Mouse (Mus musculus) spleen, adult 10 weeks (tissue): ENCODE results near the gene Cers2. TPM values are rescaled to one million over a fixed set of nuclear protein-coding genes. Genes with fewer than 3 reads are reported as not detected.

Experiments used
- polyA plus RNA-seq: library from polyadenylated mRNA; stranded (reverse); fragments of 350-450 nt; fragmentation: Illumina TruSeq; extraction: RNeasy Lipid Tissue Mini Kit (QIAGEN cat#74804); gene quantifications from one replicate; pipeline ENCODE4 v1.2.3, GENCODE M21; 2015; ENCODE audit warnings: low replicate concordance; ENCODE audit not compliant: insufficient read depth

Cers2 gene
- polyA plus RNA-seq = 215 TPM

GRCm38 (mm10) chr3:95314486-95315093, at the start of gene Cers2:
TSS of gene Cers2 (plus strand) at chr3:95314791.

DNA sequence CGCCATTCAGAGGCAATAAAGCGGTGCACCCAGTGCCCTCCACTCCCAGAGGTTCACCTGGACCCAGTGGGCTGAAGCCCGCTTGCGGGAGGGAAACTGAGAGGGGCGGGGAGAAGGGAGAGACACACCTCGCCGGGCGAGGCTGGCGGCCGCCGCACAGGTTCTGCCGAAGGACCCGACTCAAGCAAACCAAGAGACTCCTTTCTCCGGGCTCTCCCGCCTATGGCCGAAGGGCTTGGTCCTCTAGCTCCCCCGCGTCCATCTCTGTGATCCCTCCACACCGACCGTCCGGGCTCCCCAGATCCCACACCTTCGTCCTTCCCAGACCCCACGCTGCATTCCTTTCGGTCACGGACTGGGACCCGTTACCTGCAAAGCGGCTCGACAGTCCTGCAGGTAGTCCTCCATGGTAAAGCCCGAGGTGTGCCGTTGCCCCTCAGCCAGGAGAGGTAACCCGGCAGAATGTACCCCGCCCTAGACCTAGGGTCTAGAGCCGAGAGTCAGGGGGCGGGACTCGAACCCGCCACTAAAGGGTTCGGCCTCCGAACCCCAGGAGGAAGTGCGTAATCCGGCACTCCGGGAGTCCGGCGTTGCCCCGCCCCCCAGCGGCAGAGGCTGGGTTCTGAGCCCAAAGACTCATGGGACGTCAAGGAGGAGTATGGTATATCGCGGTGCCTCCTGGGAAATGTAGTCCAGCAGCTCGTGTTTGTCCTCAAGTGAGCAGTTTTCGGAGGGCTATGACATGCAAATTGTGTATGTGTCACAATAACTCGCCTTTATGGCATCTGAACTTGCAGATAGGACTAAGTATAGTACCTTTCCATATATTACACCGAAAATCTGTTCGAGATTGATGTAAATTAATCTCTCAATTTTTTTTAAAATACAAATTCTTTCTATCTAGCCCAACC, 33.1 kb upstream of the Cers2 start, which contains the start of the genes Mindy1 and Prune1:
Gene Mindy1 (plus strand): TSS at position 130 of the 911 bp plus-strand sequence.
Gene Prune1 (minus strand): TSS at position 861 of the 911 bp plus-strand sequence.

DNA sequence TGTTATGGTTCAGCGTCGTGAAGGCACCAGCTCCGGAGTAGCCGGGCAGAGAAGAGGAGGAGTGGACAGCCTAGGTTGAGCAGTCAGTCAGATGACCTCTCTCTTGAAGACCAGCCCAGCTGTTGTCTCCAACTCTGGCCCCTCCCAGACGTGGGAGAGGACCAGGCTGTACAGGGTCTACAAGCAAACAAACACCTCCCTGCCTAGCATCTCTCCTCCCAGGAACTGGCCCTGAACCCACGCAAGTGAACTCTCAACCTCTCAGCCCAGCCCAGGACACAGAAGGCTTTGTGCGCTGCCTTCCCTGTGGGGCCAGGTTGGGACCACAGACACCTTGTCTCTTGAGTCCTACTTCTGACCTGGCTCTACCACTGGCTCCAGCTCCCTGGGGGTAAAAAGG, 7.5 kb upstream of the Cers2 start, which contains the start of gene Anxa9:
Gene Anxa9 (minus strand): TSS at position 77 of the 400 bp plus-strand sequence.

DNA sequence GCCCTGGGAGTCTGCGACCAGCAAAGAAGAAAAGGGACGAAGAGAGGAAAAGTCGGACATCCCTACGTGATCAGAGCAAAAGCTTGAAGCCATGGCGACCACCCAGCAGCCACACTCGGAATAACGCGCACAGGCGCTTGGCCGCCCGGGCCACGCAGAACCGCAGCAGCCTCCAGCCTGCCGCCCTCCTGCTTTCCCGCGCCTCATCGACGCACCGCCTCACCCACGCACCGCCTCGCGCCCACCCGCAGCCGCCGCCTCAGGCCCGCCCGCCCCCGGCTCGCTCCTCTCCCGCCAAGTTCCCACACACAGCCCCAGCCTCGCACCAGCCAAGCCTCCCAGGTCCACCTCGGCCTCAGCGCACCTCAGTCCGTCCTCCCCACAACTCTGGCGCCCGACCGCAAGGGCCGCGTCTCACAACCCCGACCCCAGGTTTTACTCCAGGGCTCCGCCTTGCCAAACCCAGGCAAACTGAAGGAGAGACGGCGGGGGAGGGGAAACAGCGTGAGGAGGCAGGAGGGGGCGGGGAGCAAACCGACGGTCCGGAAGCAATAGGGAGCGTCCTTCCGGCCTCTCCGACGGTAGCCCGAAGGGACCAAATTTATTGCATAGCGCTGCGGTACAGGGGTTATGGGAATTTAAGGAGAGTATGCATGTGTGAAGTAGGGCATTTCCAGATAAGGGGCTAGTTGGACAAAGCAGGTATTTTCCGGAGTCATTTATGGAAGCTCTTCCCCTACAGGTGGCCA, 42.3 kb downstream of the Cers2 start, which contains the start of gene Setdb1:
Gene Setdb1 (minus strand): TSS at position 502 of the 749 bp plus-strand sequence.

Other genes with a start within 250 kb of the Cers2 start
- 20.2 TPM for gene Pip5k1a, start 207.9 kb upstream of the Cers2 start, polyA plus RNA-seq
- 33.3 TPM for gene Vps72, start 203.8 kb upstream of the Cers2 start, polyA plus RNA-seq
- 3.3 TPM for gene Tmod4, start 190.3 kb upstream of the Cers2 start, polyA plus RNA-seq
- gene Scnm1, start 180.8 kb upstream of the Cers2 start, polyA plus RNA-seq = 81.2 TPM
- 10.1 TPM for gene Lysmd1, start 180.7 kb upstream of the Cers2 start, polyA plus RNA-seq
- 32.9 TPM for gene Tnfaip8l2, start 172.4 kb upstream of the Cers2 start, polyA plus RNA-seq
- gene Sema6c, start 154.3 kb upstream of the Cers2 start, polyA plus RNA-seq = 0.69 TPM
- 109 TPM for gene Gabpb2, start 96.9 kb upstream of the Cers2 start, polyA plus RNA-seq
- gene Cdc42se1, start 86.1 kb upstream of the Cers2 start, polyA plus RNA-seq = 160 TPM
- 24.0 TPM for gene Mllt11, start 82.6 kb upstream of the Cers2 start, polyA plus RNA-seq
- not detected for gene Gm128, start 73.2 kb upstream of the Cers2 start, polyA plus RNA-seq
- not detected for gene Bnipl, start 63.6 kb upstream of the Cers2 start, polyA plus RNA-seq
- 37.6 TPM for gene Mindy1, start 33.4 kb upstream of the Cers2 start, polyA plus RNA-seq
- 13.4 TPM for gene Prune1, start 32.7 kb upstream of the Cers2 start, polyA plus RNA-seq
- 6.3 TPM for gene Anxa9, start 7.6 kb upstream of the Cers2 start, polyA plus RNA-seq
- gene Setdb1, start 42.4 kb downstream of the Cers2 start, polyA plus RNA-seq = 47.4 TPM
- not detected for gene 4930558C23Rik, start 88.0 kb downstream of the Cers2 start, polyA plus RNA-seq
- 57.5 TPM for gene Arnt, start 119.6 kb downstream of the Cers2 start, polyA plus RNA-seq
- gene Ctsk, start 184.5 kb downstream of the Cers2 start, polyA plus RNA-seq = 6.5 TPM
- 961 TPM for gene Ctss, start 212.0 kb downstream of the Cers2 start, polyA plus RNA-seq
- gene Hormad1, start 244.9 kb downstream of the Cers2 start, polyA plus RNA-seq = not detected